ENCODE assay signal across 9 mouse cellular contexts in the genomic region with DNA sequence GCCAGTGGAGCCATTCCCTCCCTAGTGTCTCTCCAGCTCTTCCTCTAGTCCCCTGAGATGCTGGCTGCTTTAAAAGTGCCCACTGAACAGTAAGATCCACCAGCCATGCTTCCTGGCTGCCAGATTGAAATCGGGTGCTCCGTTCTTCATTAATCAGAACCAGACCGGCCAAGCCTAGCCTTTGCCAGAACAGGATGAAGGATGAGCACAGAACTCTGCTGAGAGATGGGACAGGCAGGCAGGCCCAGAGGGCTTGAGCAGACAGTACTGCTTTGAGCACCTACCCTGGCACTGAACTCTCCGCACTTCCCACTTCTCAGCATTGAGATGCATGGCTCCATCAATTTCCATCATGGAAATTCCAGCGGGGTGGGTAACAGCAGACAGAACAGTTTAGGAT. TPM values are rescaled to one million over a fixed set of nuclear protein-coding genes. Genes with fewer than 3 reads are reported as not detected.
DNase-seq lines count a peak whose midpoint lies in the region; ATAC-seq lines count a peak whose summit lies in the region.
"Had no signal": no experiment of that assay in that cellular context is flagged by ENCODE, and none has a peak within 500 bp of the region (broad histone marks: within the 10 kb centered on the region; RNA-seq: fewer than 3 reads in every experiment).

No protein-coding gene starts in this region.

- H3K9ac ChIP-seq in forebrain, embryonic 15.5 days (replicated peaks): no peak overlapping the region
- H3K9ac ChIP-seq in midbrain, embryonic 14.5 days (replicated peaks; ENCODE audit: low read length): no peak overlapping the region

- H3K27ac ChIP-seq in forebrain, embryonic 15.5 days (replicated peaks): no peak overlapping the region
- no peak overlapping the region for H3K27ac ChIP-seq in midbrain, embryonic 14.5 days (replicated peaks; ENCODE audit: low read depth, low read length)
- H3K27ac ChIP-seq: macrophage had no signal

- peaks cover 39% of the 10 kb centered on the region for H3K36me3 ChIP-seq in forebrain, embryonic 15.5 days
- H3K36me3 ChIP-seq in midbrain, embryonic 14.5 days (ENCODE audit: control insufficient read depth, insufficient read depth, low read length): peaks cover 38% of the 10 kb centered on the region

- no peaks in the 10 kb centered on the region; the same call in 1 of the 2 replicates for H3K27me3 ChIP-seq in forebrain, embryonic 15.5 days
- H3K27me3 ChIP-seq in midbrain, embryonic 14.5 days (ENCODE audit: control insufficient read depth, insufficient read depth, low read length): peaks cover 17% of the 10 kb centered on the region; the same call in 1 of the 2 replicates

- no peak overlapping the region for H3K4me3 ChIP-seq in forebrain, embryonic 15.5 days
- H3K4me3 ChIP-seq in midbrain, embryonic 14.5 days (replicated peaks; ENCODE audit: low read depth, low read length): no peak overlapping the region

- 49% methylated on average over 5 of the region's 5 CpGs for WGBS in forebrain, embryonic 15.5 days
- 60% methylated on average over 5 of the region's 5 CpGs for WGBS in midbrain, embryonic 14.5 days

- no peak for ATAC-seq in forebrain, embryonic 15.5 days (replicated peaks)
- no peak for ATAC-seq in midbrain, embryonic 14.5 days (ENCODE audit: low FRiP score, low TSS enrichment)

- no peaks in the 10 kb centered on the region for H3K9me3 ChIP-seq in forebrain, embryonic 15.5 days
- no peaks in the 10 kb centered on the region for H3K9me3 ChIP-seq in midbrain, embryonic 14.5 days (ENCODE audit: control insufficient read depth, low read length)

- peaks cover 32% of the 10 kb centered on the region for H3K4me1 ChIP-seq in forebrain, embryonic 15.5 days
- H3K4me1 ChIP-seq in midbrain, embryonic 14.5 days (ENCODE audit: control insufficient read depth, insufficient read depth, low read length): peaks cover 17% of the 10 kb centered on the region; the same call in 1 of the 2 replicates

- peak; percentile 24 to 61 for DNase-seq in adrenal gland, adult (ENCODE audit: inconsistent age in 2 of 2, low spot score in 1 of 2)
- DNase-seq in adrenal gland, adult 8-10 months: no peak
- peak; percentile 13 for DNase-seq in kidney, postnatal 10 days
- DNase-seq in kidney, postnatal 36 days: no peak
- no peak for DNase-seq in midbrain, embryonic 14.5 days
- no peak for DNase-seq in retina, postnatal 1 day
- no peak for DNase-seq in urinary bladder, postnatal 25 days (ENCODE audit: low spot score)

- H3K4me2 ChIP-seq in forebrain, embryonic 15.5 days (replicated peaks): 0 out of 2 replicates have a peak overlapping the region, but pooled peaks have one; percentile 85
- H3K4me2 ChIP-seq in midbrain, embryonic 14.5 days (ENCODE audit: low read length): peak overlapping the region; percentile 79; the same call in 1 of the 2 replicates

RNA-seq across cellular contexts. Expression of a gene that starts 1.0 kb away (rescaled TPM):
- 100 to 1,000 TPM in 2 of 4 experiments, 10 to 100 TPM in 2; 77.5 to 129 (median 107) TPM for total RNA-seq in adrenal gland, adult 8-10 months (2022)
- 4.9 and 6.9 TPM in 2 replicates for polyA plus RNA-seq in forebrain, embryonic 15.5 days (2015; fragmentation: Nextera tagmentation; extraction: Ambion mirVana)
- polyA plus RNA-seq in midbrain, embryonic 14.5 days (2014; fragmentation: Nextera tagmentation; extraction: Ambion mirVana): 3.6 and 8.9 TPM in 2 replicates

RNA-seq across cellular contexts. Expression of a gene that starts 25.7 kb away (rescaled TPM):
- 100 to 1,000 TPM; 232 to 294 (median 272) TPM for total RNA-seq in adrenal gland, adult 8-10 months (2022)
- polyA plus RNA-seq in forebrain, embryonic 15.5 days (2015; fragmentation: Nextera tagmentation; extraction: Ambion mirVana): 98.9 and 99.5 TPM in 2 replicates
- polyA plus RNA-seq in midbrain, embryonic 14.5 days (2014; fragmentation: Nextera tagmentation; extraction: Ambion mirVana): 76.7 and 98.8 TPM in 2 replicates

RNA-seq across cellular contexts. Expression of a gene that starts 36.8 kb away (rescaled TPM):
- total RNA-seq in adrenal gland, adult 8-10 months (2022): 10 to 100 TPM; 46.6 to 70.4 (median 57.7) TPM
- 38.2 and 42.9 TPM in 2 replicates for polyA plus RNA-seq in forebrain, embryonic 15.5 days (2015; fragmentation: Nextera tagmentation; extraction: Ambion mirVana)
- polyA plus RNA-seq in midbrain, embryonic 14.5 days (2014; fragmentation: Nextera tagmentation; extraction: Ambion mirVana): 40.2 and 52.5 TPM in 2 replicates

RNA-seq across cellular contexts. Expression of a gene that starts 44.9 kb away (rescaled TPM):
- 10 to 100 TPM; 37.0 to 63.8 (median 49.2) TPM for total RNA-seq in adrenal gland, adult 8-10 months (2022)
- 1.2 and 1.4 TPM in 2 replicates for polyA plus RNA-seq in forebrain, embryonic 15.5 days (2015; fragmentation: Nextera tagmentation; extraction: Ambion mirVana)
- 1.3 and 1.6 TPM in 2 replicates for polyA plus RNA-seq in midbrain, embryonic 14.5 days (2014; fragmentation: Nextera tagmentation; extraction: Ambion mirVana)
- polyA plus RNA-seq: macrophage had no signal

RNA-seq across cellular contexts. Expression of a gene that starts 51.1 kb away (rescaled TPM):
- under 1 TPM; 0.15 to 0.43 (median 0.26) TPM for total RNA-seq in adrenal gland, adult 8-10 months (2022)
- polyA plus RNA-seq in forebrain, embryonic 15.5 days (2015; fragmentation: Nextera tagmentation; extraction: Ambion mirVana): not detected in 2 replicates
- not detected in 2 replicates for polyA plus RNA-seq in midbrain, embryonic 14.5 days (2014; fragmentation: Nextera tagmentation; extraction: Ambion mirVana)

Comparison
In these comparisons a context has a peak if more than half of its experiments do, and no peak if none do; other contexts are left out.
1. DNase-seq: peak in adrenal gland, adult (2 of 2) and kidney, postnatal 10 days (single experiment); none in adrenal gland, adult 8-10 months (single experiment), kidney, postnatal 36 days (0 of 2), midbrain, embryonic 14.5 days (single experiment), retina, postnatal 1 day (single experiment) and urinary bladder, postnatal 25 days (single experiment).